Mouse (Mus musculus): ENCODE measurements around the gene Mycbpap. TPM values are rescaled to one million over a fixed set of nuclear protein-coding genes. Genes with fewer than 3 reads are reported as not detected.

Gene Mycbpap
- polyA plus RNA-seq (2014; fragmentation: Nextera tagmentation; extraction: Ambion mirVana) = 1.8 and 2.1 TPM in 2 replicates

GRCm38 (mm10) chr11:94521219-94521843 lies at the start of gene Mycbpap:
Mycbpap (minus strand) TSS chr11:94521742.
- Histone ChIP-seq H3K27ac (ENCODE audit: low read depth, low read length) (no peak within 1 kb of the TSS), H3K9me3 (replicated peaks; ENCODE audit: control insufficient read depth, low read length) (no peaks in the 10 kb centered on the region), H3K4me3 (ENCODE audit: low read depth, low read length) (peak within 1 kb of the TSS; percentile 43), H3K36me3 (ENCODE audit: control insufficient read depth, insufficient read depth, low read length) (no peaks in the 10 kb centered on the region), H3K27me3 (replicated peaks; ENCODE audit: control insufficient read depth, insufficient read depth, low read length) (no peaks in the 10 kb centered on the region), H3K9ac (ENCODE audit: low read length) (peak within 1 kb of the TSS; percentile 61), H3K4me2 (ENCODE audit: low read length) (peak within 1 kb of the TSS; percentile 90), H3K4me1 (ENCODE audit: control insufficient read depth, insufficient read depth, low read length) (no peaks in the 10 kb centered on the region; the same call in 1 of the 2 replicates)
- peak; percentile 65 for DNase-seq (ENCODE audit: low spot score)
- ATAC-seq = peak; percentile 83
- WGBS = 1% methylated on average over 42 of the region's 42 CpGs

GRCm38 (mm10) chr11:94570612-94571011 lies 49.1 kb upstream of the Mycbpap start:
- ATAC-seq (no peak), DNase-seq (ENCODE audit: low spot score) (no peak)
- H3K27ac ChIP-seq (ENCODE audit: low read depth, low read length) = no peak overlapping the region
- H3K4me1 ChIP-seq (ENCODE audit: control insufficient read depth, insufficient read depth, low read length) = no peaks in the 10 kb centered on the region
- no peak overlapping the region for H3K4me2 ChIP-seq (ENCODE audit: low read length)
- 52% methylated on average over 9 of the region's 9 CpGs for WGBS
- H3K9me3 ChIP-seq (replicated peaks; ENCODE audit: control insufficient read depth, low read length) = no peaks in the 10 kb centered on the region
- H3K36me3 ChIP-seq (ENCODE audit: control insufficient read depth, insufficient read depth, low read length) = no peaks in the 10 kb centered on the region
- H3K9ac ChIP-seq (ENCODE audit: low read length) = no peak overlapping the region
- no peak overlapping the region for H3K4me3 ChIP-seq (ENCODE audit: low read depth, low read length)
- H3K27me3 ChIP-seq (replicated peaks; ENCODE audit: control insufficient read depth, insufficient read depth, low read length) = peaks cover 4% of the 10 kb centered on the region; the same call in 1 of the 2 replicates

GRCm38 (mm10) chr11:94567326-94567725 lies 45.8 kb upstream of the Mycbpap start:
- Histone ChIP-seq H3K9me3 (replicated peaks; ENCODE audit: control insufficient read depth, low read length) (no peaks in the 10 kb centered on the region), H3K4me3 (ENCODE audit: low read depth, low read length) (no peak overlapping the region), H3K9ac (ENCODE audit: low read length) (no peak overlapping the region), H3K27me3 (replicated peaks; ENCODE audit: control insufficient read depth, insufficient read depth, low read length) (peaks cover 19% of the 10 kb centered on the region), H3K27ac (ENCODE audit: low read depth, low read length) (no peak overlapping the region), H3K36me3 (ENCODE audit: control insufficient read depth, insufficient read depth, low read length) (no peaks in the 10 kb centered on the region), H3K4me2 (ENCODE audit: low read length) (no peak overlapping the region), H3K4me1 (ENCODE audit: control insufficient read depth, insufficient read depth, low read length) (peaks cover 6% of the 10 kb centered on the region; the same call in 1 of the 2 replicates)
- DNase-seq (ENCODE audit: low spot score) = no peak
- WGBS = 90% methylated on average over 7 of the region's 7 CpGs
- ATAC-seq = no peak

- no peak overlapping the region for H3K27ac ChIP-seq (ENCODE audit: low read depth, low read length)
- WGBS = 83% methylated on average over 6 of the region's 6 CpGs
- H3K9ac ChIP-seq (ENCODE audit: low read length) = no peak overlapping the region
- no peak overlapping the region for H3K4me3 ChIP-seq (ENCODE audit: low read depth, low read length)
- no peaks in the 10 kb centered on the region for H3K9me3 ChIP-seq (replicated peaks; ENCODE audit: control insufficient read depth, low read length)
- H3K4me1 ChIP-seq (ENCODE audit: control insufficient read depth, insufficient read depth, low read length) = peaks cover 6% of the 10 kb centered on the region; the same call in 1 of the 2 replicates
- H3K4me2 ChIP-seq (ENCODE audit: low read length) = no peak overlapping the region
- no peaks in the 10 kb centered on the region for H3K36me3 ChIP-seq (ENCODE audit: control insufficient read depth, insufficient read depth, low read length)
- DNase-seq (ENCODE audit: low spot score) (no peak), ATAC-seq (no peak)
- H3K27me3 ChIP-seq (replicated peaks; ENCODE audit: control insufficient read depth, insufficient read depth, low read length) = peaks cover 19% of the 10 kb centered on the region
Observed at GRCm38 (mm10) chr11:94566534-94566933, 45.0 kb upstream of the Mycbpap start.

- DNase-seq (ENCODE audit: low spot score) (no peak), ATAC-seq (no peak)
- WGBS = 10% methylated on average over 16 of the region's 16 CpGs
- Histone ChIP-seq H3K9me3 (replicated peaks; ENCODE audit: control insufficient read depth, low read length) (no peaks in the 10 kb centered on the region), H3K27ac (ENCODE audit: low read depth, low read length) (no peak overlapping the region), H3K4me1 (ENCODE audit: control insufficient read depth, insufficient read depth, low read length) (peaks cover 6% of the 10 kb centered on the region; the same call in 1 of the 2 replicates), H3K27me3 (replicated peaks; ENCODE audit: control insufficient read depth, insufficient read depth, low read length) (peaks cover 19% of the 10 kb centered on the region), H3K9ac (ENCODE audit: low read length) (peak overlapping the region; percentile 47; the same call in 1 of the 2 replicates), H3K4me2 (ENCODE audit: low read length) (peak overlapping the region; percentile 46), H3K36me3 (ENCODE audit: control insufficient read depth, insufficient read depth, low read length) (no peaks in the 10 kb centered on the region), H3K4me3 (ENCODE audit: low read depth, low read length) (peak overlapping the region; percentile 18)
Observed at GRCm38 (mm10) chr11:94565151-94565479, 43.6 kb upstream of the Mycbpap start.

GRCm38 (mm10) chr11:94564437-94565150 lies 43.1 kb upstream of the Mycbpap start, which contains the start of gene Chad:
Chad (plus strand) TSS chr11:94565047.
- Histone ChIP-seq H3K4me3 (ENCODE audit: low read depth, low read length) (peak within 1 kb of the TSS; percentile 18), H3K27ac (ENCODE audit: low read depth, low read length) (no peak within 1 kb of the TSS), H3K9ac (ENCODE audit: low read length) (peak within 1 kb of the TSS; percentile 47; the same call in 1 of the 2 replicates), H3K27me3 (replicated peaks; ENCODE audit: control insufficient read depth, insufficient read depth, low read length) (peaks cover 19% of the 10 kb centered on the region), H3K4me2 (ENCODE audit: low read length) (peak within 1 kb of the TSS; percentile 46), H3K9me3 (replicated peaks; ENCODE audit: control insufficient read depth, low read length) (no peaks in the 10 kb centered on the region), H3K36me3 (ENCODE audit: control insufficient read depth, insufficient read depth, low read length) (no peaks in the 10 kb centered on the region), H3K4me1 (ENCODE audit: control insufficient read depth, insufficient read depth, low read length) (peaks cover 6% of the 10 kb centered on the region; the same call in 1 of the 2 replicates)
- DNase-seq (ENCODE audit: low spot score) = peak; percentile 33
- peak; percentile 44; the same call in 1 of the 2 replicates for ATAC-seq
- WGBS = 2% methylated on average over 35 of the region's 35 CpGs

GRCm38 (mm10) chr11:94563821-94564220 lies 42.3 kb upstream of the Mycbpap start:
- Histone ChIP-seq H3K27ac (ENCODE audit: low read depth, low read length) (no peak overlapping the region), H3K4me3 (ENCODE audit: low read depth, low read length) (0 out of 2 replicates have a peak overlapping the region, but pooled peaks have one; percentile 18), H3K9ac (ENCODE audit: low read length) (no peak overlapping the region), H3K27me3 (replicated peaks; ENCODE audit: control insufficient read depth, insufficient read depth, low read length) (peaks cover 19% of the 10 kb centered on the region), H3K9me3 (replicated peaks; ENCODE audit: control insufficient read depth, low read length) (no peaks in the 10 kb centered on the region), H3K4me1 (ENCODE audit: control insufficient read depth, insufficient read depth, low read length) (peaks cover 6% of the 10 kb centered on the region; the same call in 1 of the 2 replicates), H3K36me3 (ENCODE audit: control insufficient read depth, insufficient read depth, low read length) (0 out of 2 replicates have a peak, but pooled peaks cover 2% of the 10 kb centered on the region), H3K4me2 (ENCODE audit: low read length) (no peak overlapping the region)
- WGBS = 48% methylated on average over 5 of the region's 5 CpGs
- no peak for DNase-seq (ENCODE audit: low spot score)
- ATAC-seq = 0 out of 2 replicates have a peak, but pooled peaks have one; percentile 18

- 95% methylated on average over 5 of the region's 5 CpGs for WGBS
- Histone ChIP-seq H3K4me2 (ENCODE audit: low read length) (no peak overlapping the region), H3K27ac (ENCODE audit: low read depth, low read length) (no peak overlapping the region)
Observed at GRCm38 (mm10) chr11:94563383-94563782, 41.8 kb upstream of the Mycbpap start.

More at GRCm38 (mm10) chr11:94563383-94563782, 41.8 kb upstream of the Mycbpap start:
- no peak overlapping the region for H3K9ac ChIP-seq (ENCODE audit: low read length)
- H3K4me1 ChIP-seq (ENCODE audit: control insufficient read depth, insufficient read depth, low read length) = peaks cover 6% of the 10 kb centered on the region; the same call in 1 of the 2 replicates
- peaks cover 19% of the 10 kb centered on the region for H3K27me3 ChIP-seq (replicated peaks; ENCODE audit: control insufficient read depth, insufficient read depth, low read length)
- H3K9me3 ChIP-seq (replicated peaks; ENCODE audit: control insufficient read depth, low read length) = no peaks in the 10 kb centered on the region
- no peak for ATAC-seq
- H3K36me3 ChIP-seq (ENCODE audit: control insufficient read depth, insufficient read depth, low read length) = 0 out of 2 replicates have a peak, but pooled peaks cover 2% of the 10 kb centered on the region
- no peak for DNase-seq (ENCODE audit: low spot score)
- H3K4me3 ChIP-seq (ENCODE audit: low read depth, low read length) = no peak overlapping the region

All from forebrain, embryonic 14.5 days (tissue).